Mouse (Mus musculus): ENCODE data around the gene Lasp1. TPM values are rescaled to one million over a fixed set of nuclear protein-coding genes. Genes with fewer than 3 reads are reported as not detected.
A peak's percentile ranks its signal among the peaks of the same experiment; 100 is the strongest.

Lasp1 gene
- polyA plus RNA-seq, 1 experiment from 2014 or later = 85.1 TPM

GRCm38 (mm10) chr11:97805662-97806612 is 7.1 kb downstream of the Lasp1 start:
- 21% methylated on average over 15 of the region's 15 CpGs for WGBS
- Histone ChIP-seq H3K4me3 (ENCODE audit: low read depth, low read length) (0 out of 2 replicates have a peak overlapping the region, but pooled peaks have one; percentile 2), H3K4me1 (replicated peaks; ENCODE audit: control insufficient read depth, insufficient read depth, low read length) (peaks cover 95% of the 10 kb centered on the region), H3K9me3 (ENCODE audit: control insufficient read depth, low read length) (no peaks in the 10 kb centered on the region), H3K27ac (ENCODE audit: low read depth) (peak overlapping the region; percentile 80), H3K27me3 (replicated peaks; ENCODE audit: control insufficient read depth, insufficient read depth, low read length) (no peaks in the 10 kb centered on the region), H3K36me3 (ENCODE audit: control insufficient read depth, insufficient read depth, low read length) (peaks cover 36% of the 10 kb centered on the region), H3K9ac (ENCODE audit: low read length) (0 out of 2 replicates have a peak overlapping the region, but pooled peaks have one; percentile 20), H3K4me2 (ENCODE audit: low read length) (peak overlapping the region; percentile 55)
- DNase-seq (ENCODE audit: low spot score) (peak; percentile 72), ATAC-seq (replicated peaks; ENCODE audit: low FRiP score, low TSS enrichment, low read depth) (no peak)

GRCm38 (mm10) chr11:97806613-97806964 is 7.8 kb downstream of the Lasp1 start:
- ATAC-seq (replicated peaks; ENCODE audit: low FRiP score, low TSS enrichment, low read depth) (no peak), DNase-seq (ENCODE audit: low spot score) (no peak)
- Histone ChIP-seq H3K9me3 (ENCODE audit: control insufficient read depth, low read length) (no peaks in the 10 kb centered on the region), H3K4me1 (replicated peaks; ENCODE audit: control insufficient read depth, insufficient read depth, low read length) (peaks cover 94% of the 10 kb centered on the region), H3K27me3 (replicated peaks; ENCODE audit: control insufficient read depth, insufficient read depth, low read length) (no peaks in the 10 kb centered on the region), H3K27ac (ENCODE audit: low read depth) (peak overlapping the region; percentile 80; the same call in 1 of the 2 replicates), H3K9ac (ENCODE audit: low read length) (no peak overlapping the region), H3K4me2 (ENCODE audit: low read length) (peak overlapping the region; percentile 55), H3K4me3 (ENCODE audit: low read depth, low read length) (no peak overlapping the region), H3K36me3 (ENCODE audit: control insufficient read depth, insufficient read depth, low read length) (peaks cover 37% of the 10 kb centered on the region)
- 65% methylated on average over 7 of the region's 7 CpGs for WGBS

- DNase-seq (ENCODE audit: low spot score) = no peak
- no peak overlapping the region for H3K9ac ChIP-seq (ENCODE audit: low read length)
- ATAC-seq (replicated peaks; ENCODE audit: low FRiP score, low TSS enrichment, low read depth) = no peak
- H3K4me2 ChIP-seq (ENCODE audit: low read length) = peak overlapping the region; percentile 25; the same call in 1 of the 2 replicates
- no peak overlapping the region for H3K4me3 ChIP-seq (ENCODE audit: low read depth, low read length)
- peaks cover 37% of the 10 kb centered on the region for H3K36me3 ChIP-seq (ENCODE audit: control insufficient read depth, insufficient read depth, low read length)
- peak overlapping the region; percentile 78 for H3K27ac ChIP-seq (ENCODE audit: low read depth)
- no peaks in the 10 kb centered on the region for H3K27me3 ChIP-seq (replicated peaks; ENCODE audit: control insufficient read depth, insufficient read depth, low read length)
- 20% methylated on average over 6 of the region's 6 CpGs for WGBS
- no peaks in the 10 kb centered on the region for H3K9me3 ChIP-seq (ENCODE audit: control insufficient read depth, low read length)
- H3K4me1 ChIP-seq (replicated peaks; ENCODE audit: control insufficient read depth, insufficient read depth, low read length) = peaks cover 94% of the 10 kb centered on the region
These were observed 8.8 kb downstream of the Lasp1 start for GRCm38 (mm10) chr11:97807626-97808025.

- peaks cover 95% of the 10 kb centered on the region for H3K4me1 ChIP-seq (replicated peaks; ENCODE audit: control insufficient read depth, insufficient read depth, low read length)
- H3K27me3 ChIP-seq (replicated peaks; ENCODE audit: control insufficient read depth, insufficient read depth, low read length) = no peaks in the 10 kb centered on the region
- peak overlapping the region; percentile 78 for H3K27ac ChIP-seq (ENCODE audit: low read depth)
- no peak overlapping the region for H3K4me3 ChIP-seq (ENCODE audit: low read depth, low read length)
- H3K9me3 ChIP-seq (ENCODE audit: control insufficient read depth, low read length) = no peaks in the 10 kb centered on the region
- no peak for ATAC-seq (replicated peaks; ENCODE audit: low FRiP score, low TSS enrichment, low read depth)
- H3K36me3 ChIP-seq (ENCODE audit: control insufficient read depth, insufficient read depth, low read length) = peaks cover 39% of the 10 kb centered on the region
- no peak overlapping the region for H3K9ac ChIP-seq (ENCODE audit: low read length)
- 25% methylated on average over 2 of the region's 2 CpGs for WGBS
- DNase-seq (ENCODE audit: low spot score) = no peak
- peak overlapping the region; percentile 25 for H3K4me2 ChIP-seq (ENCODE audit: low read length)
These were observed 9.3 kb downstream of the Lasp1 start for GRCm38 (mm10) chr11:97808093-97808492.

GRCm38 (mm10) chr11:97808621-97809234 is 9.9 kb downstream of the Lasp1 start:
- H3K9ac ChIP-seq (ENCODE audit: low read length) = no peak overlapping the region

GRCm38 (mm10) chr11:97809235-97810121 is 10.7 kb downstream of the Lasp1 start:
- no peaks in the 10 kb centered on the region for H3K9me3 ChIP-seq (ENCODE audit: control insufficient read depth, low read length)
- no peak overlapping the region for H3K4me2 ChIP-seq (ENCODE audit: low read length)
- ATAC-seq (replicated peaks; ENCODE audit: low FRiP score, low TSS enrichment, low read depth) = no peak
- H3K27ac ChIP-seq (ENCODE audit: low read depth) = peak overlapping the region; percentile 78; the same call in 1 of the 2 replicates
- DNase-seq (ENCODE audit: low spot score) = no peak
- WGBS = 54% methylated on average over 7 of the region's 7 CpGs
- no peak overlapping the region for H3K4me3 ChIP-seq (ENCODE audit: low read depth, low read length)
- peaks cover 91% of the 10 kb centered on the region for H3K4me1 ChIP-seq (replicated peaks; ENCODE audit: control insufficient read depth, insufficient read depth, low read length)
- H3K36me3 ChIP-seq (ENCODE audit: control insufficient read depth, insufficient read depth, low read length) = peaks cover 52% of the 10 kb centered on the region
- H3K27me3 ChIP-seq (replicated peaks; ENCODE audit: control insufficient read depth, insufficient read depth, low read length) = no peaks in the 10 kb centered on the region
- no peak overlapping the region for H3K9ac ChIP-seq (ENCODE audit: low read length)

More at GRCm38 (mm10) chr11:97808621-97809234, 9.9 kb downstream of the Lasp1 start:
- DNase-seq (ENCODE audit: low spot score) = peak; percentile 66
- Histone ChIP-seq H3K9me3 (ENCODE audit: control insufficient read depth, low read length) (no peaks in the 10 kb centered on the region), H3K27me3 (replicated peaks; ENCODE audit: control insufficient read depth, insufficient read depth, low read length) (no peaks in the 10 kb centered on the region), H3K27ac (ENCODE audit: low read depth) (peak overlapping the region; percentile 78; the same call in 1 of the 2 replicates), H3K4me2 (ENCODE audit: low read length) (peak overlapping the region; percentile 25; the same call in 1 of the 2 replicates), H3K4me1 (replicated peaks; ENCODE audit: control insufficient read depth, insufficient read depth, low read length) (peaks cover 96% of the 10 kb centered on the region), H3K4me3 (ENCODE audit: low read depth, low read length) (no peak overlapping the region), H3K36me3 (ENCODE audit: control insufficient read depth, insufficient read depth, low read length) (peaks cover 46% of the 10 kb centered on the region)
- WGBS = 36% methylated on average over 5 of the region's 5 CpGs
- 0 out of 2 replicates have a peak, but pooled peaks have one; percentile 5 for ATAC-seq (replicated peaks; ENCODE audit: low FRiP score, low TSS enrichment, low read depth)

GRCm38 (mm10) chr11:97810356-97810755 is 11.6 kb downstream of the Lasp1 start:
- Histone ChIP-seq H3K9me3 (ENCODE audit: control insufficient read depth, low read length) (no peaks in the 10 kb centered on the region), H3K4me1 (replicated peaks; ENCODE audit: control insufficient read depth, insufficient read depth, low read length) (peaks cover 83% of the 10 kb centered on the region), H3K36me3 (ENCODE audit: control insufficient read depth, insufficient read depth, low read length) (peaks cover 61% of the 10 kb centered on the region), H3K4me2 (ENCODE audit: low read length) (no peak overlapping the region), H3K27me3 (replicated peaks; ENCODE audit: control insufficient read depth, insufficient read depth, low read length) (no peaks in the 10 kb centered on the region), H3K4me3 (ENCODE audit: low read depth, low read length) (no peak overlapping the region), H3K9ac (ENCODE audit: low read length) (no peak overlapping the region), H3K27ac (ENCODE audit: low read depth) (no peak overlapping the region)
- ATAC-seq (replicated peaks; ENCODE audit: low FRiP score, low TSS enrichment, low read depth) (no peak), DNase-seq (ENCODE audit: low spot score) (no peak)
- WGBS = 75% methylated on average over 7 of the region's 7 CpGs

GRCm38 (mm10) chr11:97810970-97811369 is 12.2 kb downstream of the Lasp1 start:
- Histone ChIP-seq H3K27me3 (replicated peaks; ENCODE audit: control insufficient read depth, insufficient read depth, low read length) (no peaks in the 10 kb centered on the region), H3K4me1 (replicated peaks; ENCODE audit: control insufficient read depth, insufficient read depth, low read length) (peaks cover 77% of the 10 kb centered on the region), H3K27ac (ENCODE audit: low read depth) (peak overlapping the region; percentile 59; the same call in 1 of the 2 replicates), H3K36me3 (ENCODE audit: control insufficient read depth, insufficient read depth, low read length) (peaks cover 67% of the 10 kb centered on the region), H3K9ac (ENCODE audit: low read length) (no peak overlapping the region), H3K4me3 (ENCODE audit: low read depth, low read length) (no peak overlapping the region), H3K9me3 (ENCODE audit: control insufficient read depth, low read length) (no peaks in the 10 kb centered on the region), H3K4me2 (ENCODE audit: low read length) (peak overlapping the region; percentile 30; the same call in 1 of the 2 replicates)
- no peak for DNase-seq (ENCODE audit: low spot score)
- no peak for ATAC-seq (replicated peaks; ENCODE audit: low FRiP score, low TSS enrichment, low read depth)
- 43% methylated on average over 3 of the region's 3 CpGs for WGBS
